Mouse (Mus musculus): ENCODE data around the gene Mpzl2.
"Not testable (repeated sequence)": the region's sequence is repeated elsewhere in the genome, so short reads cannot be mapped to it uniquely, and the experiment has no call there.

Mpzl2 gene

GRCm38 (mm10) chr9:45037803-45038202 is 1.8 kb upstream of the Mpzl2 start:
- DNase-seq = not testable (repeated sequence)

GRCm38 (mm10) chr9:45040066-45040845 is 657 bp downstream of the Mpzl2 start:
- DNase-seq = peak; percentile 32 to 70

DNA sequence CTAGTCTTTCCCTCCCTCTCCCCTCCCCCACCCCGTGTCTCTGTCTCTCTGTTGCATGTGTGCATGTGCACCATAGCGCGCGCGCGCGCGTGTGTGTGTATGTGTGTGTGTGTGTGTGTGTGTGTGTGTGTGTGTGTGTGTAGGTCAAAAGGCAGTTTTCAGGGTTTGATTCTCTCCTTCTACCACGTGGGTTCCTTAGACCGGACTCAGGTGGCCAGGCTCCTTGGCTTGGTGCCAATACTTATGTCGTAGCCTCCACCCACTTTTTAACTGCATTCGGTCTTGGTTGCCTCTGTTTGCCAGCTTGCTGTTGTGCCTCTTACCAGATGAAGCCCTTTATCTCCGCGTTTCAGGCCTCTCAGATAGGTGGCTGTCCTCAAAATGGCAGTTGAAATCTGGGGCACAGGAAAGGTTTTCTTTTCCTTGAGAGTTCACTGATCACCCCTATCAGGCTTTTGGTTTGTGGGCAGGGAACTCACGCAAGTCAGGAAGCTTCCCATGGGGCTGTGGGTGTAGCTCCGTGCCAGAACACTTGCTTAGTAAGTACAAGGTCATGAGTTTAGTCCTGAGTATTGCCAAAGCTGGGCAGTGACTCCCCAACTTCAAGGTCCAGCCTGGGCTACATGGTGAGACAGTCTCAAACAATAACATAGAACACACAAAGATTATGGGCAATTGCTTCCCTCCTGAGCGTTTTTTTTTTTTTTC is 1.7 kb downstream of the Mpzl2 start:
- DNase-seq = peak; percentile 68 to 84

- peak; percentile 83 to 95 for DNase-seq
Measured at GRCm38 (mm10) chr9:45042056-45042720, 2.6 kb downstream of the Mpzl2 start.

GRCm38 (mm10) chr9:45042947-45043346 is 3.3 kb downstream of the Mpzl2 start:
- DNase-seq = peak; percentile 51 to 81

- no peak for DNase-seq
Measured at GRCm38 (mm10) chr9:45046973-45047372, 7.4 kb downstream of the Mpzl2 start.

GRCm38 (mm10) chr9:45048511-45048910 is 8.9 kb downstream of the Mpzl2 start:
- peak in 1 of 2 experiments; percentile 19 for DNase-seq

- no peak for DNase-seq
Measured at GRCm38 (mm10) chr9:45049731-45050130, 10.1 kb downstream of the Mpzl2 start.

DNA sequence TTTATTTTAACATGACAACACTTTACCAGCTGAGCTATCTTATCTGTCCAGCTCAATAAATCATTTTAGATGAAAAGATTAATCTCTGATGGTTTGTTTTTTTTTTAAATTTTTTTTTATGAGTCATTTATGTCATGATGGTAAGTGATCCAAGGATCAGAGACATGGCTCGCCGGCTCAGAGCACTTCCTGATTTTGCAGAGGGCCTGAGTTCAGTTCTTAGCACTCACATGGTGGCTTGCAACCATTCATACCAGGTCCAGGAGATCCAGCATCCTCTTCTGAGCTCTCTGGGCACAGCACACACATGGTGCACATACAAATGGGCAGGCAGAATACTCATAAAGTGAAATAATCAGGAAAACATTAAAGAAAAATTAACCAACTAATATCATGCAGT is 10.7 kb downstream of the Mpzl2 start:
- no peak for DNase-seq

- DNase-seq = peak; percentile 91 to 92
Measured at GRCm38 (mm10) chr9:45055082-45055713, 15.6 kb downstream of the Mpzl2 start, which contains the start of gene Mpzl3. Gene Mpzl3 (plus strand): TSS chr9:45055186.

- DNase-seq = no peak
Measured at GRCm38 (mm10) chr9:45058304-45058940, 18.8 kb downstream of the Mpzl2 start.

DNA sequence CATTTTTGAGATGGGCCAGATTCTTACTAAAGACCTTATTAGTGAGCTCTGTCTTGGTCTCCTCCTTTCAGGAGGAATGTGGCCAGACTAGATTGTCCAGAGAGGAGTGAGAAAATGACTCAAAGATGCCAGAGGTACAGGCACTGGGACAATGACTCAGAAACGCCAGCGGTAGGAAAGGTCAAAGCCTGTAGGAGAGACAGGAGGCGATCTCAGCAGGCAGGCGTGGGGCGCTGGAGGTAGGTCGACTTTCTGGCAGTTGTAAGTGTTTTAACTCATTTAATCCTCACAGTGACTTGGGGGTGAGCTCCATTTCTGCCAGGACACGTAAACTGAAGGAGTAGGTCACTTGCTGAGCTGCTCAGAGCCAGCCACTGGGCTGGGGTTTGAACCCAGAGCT is 20.6 kb downstream of the Mpzl2 start:
- DNase-seq = no peak

GRCm38 (mm10) chr9:45062677-45063076 is 23.1 kb downstream of the Mpzl2 start:
- no peak for DNase-seq

DNA sequence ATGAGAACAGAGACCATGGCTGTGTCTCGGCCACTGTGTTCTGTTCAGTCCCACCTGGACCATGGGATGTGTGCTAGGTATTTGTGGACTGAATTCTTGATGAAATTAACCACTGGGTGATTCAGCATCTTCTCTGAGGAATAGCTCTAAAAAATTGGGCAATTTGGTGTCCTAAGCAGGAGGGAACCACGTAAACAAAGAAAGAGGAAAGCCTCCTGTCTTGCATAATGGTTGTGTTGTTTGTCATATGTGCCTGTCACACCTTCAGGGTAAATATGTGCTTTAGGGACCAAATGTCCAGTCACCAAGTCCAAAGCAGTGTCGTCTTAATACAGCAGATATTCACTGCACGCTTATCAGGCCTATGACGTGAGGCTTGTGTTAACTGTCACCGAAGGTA is 24.8 kb downstream of the Mpzl2 start:
- DNase-seq = no peak

DNA sequence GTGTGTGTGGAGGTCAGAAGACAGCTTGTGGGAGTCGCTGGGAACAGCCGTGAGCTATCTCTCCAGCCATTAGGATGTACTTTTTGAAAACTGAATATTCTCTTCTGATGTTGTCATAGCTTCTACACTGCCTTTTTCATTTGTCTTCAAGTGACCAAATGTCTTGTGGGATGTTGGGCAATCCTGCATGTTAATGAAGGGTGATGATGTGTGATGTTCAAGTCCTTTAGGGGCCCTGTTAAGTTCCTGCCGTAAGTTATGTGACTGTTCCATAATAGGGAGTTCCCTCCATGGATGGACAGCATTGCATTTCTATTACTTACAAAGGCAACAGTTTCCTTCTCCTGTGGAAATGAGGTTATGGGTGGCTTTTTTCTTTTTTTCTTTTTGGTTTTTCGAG is 27.1 kb downstream of the Mpzl2 start:
- DNase-seq = no peak

GRCm38 (mm10) chr9:45071800-45072199 is 32.2 kb downstream of the Mpzl2 start:
- no peak for DNase-seq

DNA sequence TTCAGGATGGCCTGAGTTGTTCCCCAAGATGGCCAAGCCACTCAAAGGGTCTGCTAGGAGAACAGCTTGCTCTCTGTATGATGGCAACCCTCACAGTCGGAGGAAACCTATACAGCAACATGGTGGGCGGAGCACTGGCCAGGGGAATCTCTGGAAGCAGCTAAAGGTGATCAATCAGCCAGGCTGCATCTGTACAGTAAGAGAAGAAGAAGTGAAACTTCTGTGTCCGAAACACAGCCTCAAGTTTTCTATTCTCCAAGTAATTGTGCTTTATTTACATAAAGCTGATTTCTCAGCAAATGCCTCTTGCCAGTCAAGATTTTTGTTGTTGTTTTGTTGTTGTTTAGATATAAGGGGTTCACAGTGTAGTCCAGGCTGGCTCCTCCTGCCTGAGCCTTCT is 38.3 kb downstream of the Mpzl2 start:
- no peak for DNase-seq

GRCm38 (mm10) chr9:45079011-45079410 is 39.4 kb downstream of the Mpzl2 start, which contains the start of gene Jaml:
Gene Jaml (plus strand): TSS chr9:45079183.
- DNase-seq = no peak

- DNase-seq = no peak
Measured at GRCm38 (mm10) chr9:45083132-45083531, 43.5 kb downstream of the Mpzl2 start.

DNA sequence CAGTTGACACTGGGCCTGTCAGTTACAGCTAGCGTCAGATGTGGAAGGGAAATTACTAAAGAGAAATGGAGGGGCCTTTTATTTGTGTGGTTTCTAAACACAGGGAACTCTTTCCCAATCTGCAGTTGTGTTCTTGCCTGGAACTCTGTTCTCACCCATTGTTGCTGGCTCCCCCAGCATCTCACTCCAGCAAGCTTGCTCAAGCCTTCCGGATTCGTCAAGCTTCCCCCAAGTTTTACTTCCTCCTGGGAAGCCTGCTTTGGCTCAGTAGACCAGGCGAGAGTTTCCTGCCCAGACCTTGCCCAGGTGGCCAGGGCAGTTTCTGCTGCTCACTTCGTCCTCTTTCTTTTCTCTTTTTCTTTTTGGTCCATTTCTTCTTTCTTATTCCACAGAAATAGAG is 45.0 kb downstream of the Mpzl2 start:
- DNase-seq = no peak

GRCm38 (mm10) chr9:45085741-45086690 is 46.4 kb downstream of the Mpzl2 start:
- DNase-seq = no peak

Measured in kidney, postnatal 25 days (tissue).